Mouse (Mus musculus): ENCODE measurements around the gene Cdkn2c. TPM values are rescaled to one million over a fixed set of nuclear protein-coding genes. Genes with fewer than 3 reads are reported as not detected.

Cdkn2c gene
- total RNA-seq, 2 experiments from 2014 or later = 2.6 to 3.2 TPM

GRCm38 (mm10) chr4:109657851-109658500 is 9.0 kb downstream of the Cdkn2c start:
- DNase-seq (ENCODE audit: low spot score in 2 of 2) = no peak

DNA sequence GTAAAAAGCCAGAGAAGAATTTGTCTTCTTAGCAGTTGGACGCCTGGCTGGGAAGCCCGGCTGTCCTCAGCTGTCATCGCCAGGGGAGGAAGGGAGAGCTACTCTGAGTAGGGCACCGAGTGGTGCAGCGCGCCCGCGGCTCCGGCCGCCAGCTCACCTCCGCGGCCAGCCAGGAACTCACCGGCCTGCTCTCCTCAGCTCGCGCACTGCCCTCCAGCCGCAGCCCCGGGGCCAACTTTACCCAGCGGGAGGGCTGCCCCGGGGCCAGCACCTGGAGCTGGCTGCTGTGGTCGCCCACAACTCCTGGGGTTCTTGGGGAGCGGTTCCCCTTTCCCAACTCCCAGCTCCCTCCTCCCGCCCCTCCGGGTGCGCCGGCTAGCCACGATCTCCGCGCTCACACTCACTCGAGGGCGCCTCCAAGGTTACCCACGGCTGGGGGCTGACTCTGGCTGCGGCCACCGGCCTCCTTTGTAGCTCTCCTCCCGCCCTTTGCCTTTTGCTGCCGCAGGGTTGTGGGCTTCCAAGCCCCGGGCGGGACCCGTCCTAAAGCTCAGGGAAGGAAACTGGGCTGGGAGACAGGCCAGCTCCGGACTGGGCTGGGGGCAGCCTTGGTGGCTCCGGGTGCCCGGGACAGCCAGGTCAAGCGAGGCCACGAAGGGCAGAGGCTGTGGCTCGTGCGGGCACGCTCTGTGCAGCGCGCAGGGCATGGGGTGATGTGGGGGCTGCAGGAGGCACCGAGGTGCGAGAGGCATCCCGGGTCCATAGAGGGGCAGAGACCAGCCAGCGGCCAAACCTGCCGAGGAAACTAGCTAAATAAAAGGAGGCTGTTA is 9.8 kb downstream of the Cdkn2c start:
- DNase-seq (ENCODE audit: low spot score in 2 of 2) = peak in 1 of 2 experiments; percentile 19

GRCm38 (mm10) chr4:109656301-109656700 is 10.7 kb downstream of the Cdkn2c start:
- DNase-seq (ENCODE audit: low spot score in 2 of 2) = no peak

GRCm38 (mm10) chr4:109655738-109656137 is 11.3 kb downstream of the Cdkn2c start:
- no peak for DNase-seq (ENCODE audit: low spot score in 2 of 2)

DNA sequence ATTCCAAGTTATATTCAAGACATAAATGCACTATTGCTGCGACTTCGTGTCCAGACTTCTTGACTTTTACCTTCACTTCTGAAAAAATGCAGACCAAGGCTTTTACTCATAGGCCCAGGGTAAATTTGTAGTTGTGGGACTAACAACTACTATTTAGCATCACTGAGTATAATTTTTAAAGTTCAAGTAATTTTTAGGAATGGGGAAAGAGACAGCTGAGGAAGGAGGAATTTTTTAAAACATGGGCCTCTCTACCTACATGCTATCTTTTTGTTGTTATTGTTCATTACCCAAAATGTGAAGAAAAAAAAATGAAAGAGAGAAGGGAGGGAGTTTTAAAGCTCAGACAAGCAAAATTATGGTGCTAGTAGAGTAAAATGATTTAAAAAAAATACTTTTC is 12.3 kb downstream of the Cdkn2c start:
- no peak for DNase-seq (ENCODE audit: low spot score in 2 of 2)

DNA sequence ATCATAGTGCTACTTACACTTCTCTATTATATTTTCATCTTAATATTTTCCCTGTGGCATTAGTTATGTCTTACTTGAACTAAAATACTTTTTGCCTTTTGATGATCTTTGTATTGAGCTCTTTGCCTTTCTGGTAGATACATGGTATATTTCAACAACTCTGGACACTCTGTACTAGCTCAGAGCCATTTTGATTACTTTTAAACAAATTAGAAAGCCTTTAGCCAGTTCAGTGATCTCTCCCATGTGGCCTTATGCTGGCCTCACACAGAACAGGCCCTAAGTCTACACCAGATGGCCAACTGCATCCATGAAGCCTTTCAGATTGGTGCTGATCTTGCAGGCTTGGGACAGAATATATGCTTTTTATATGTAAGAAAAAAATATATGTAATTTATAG is 13.7 kb downstream of the Cdkn2c start:
- DNase-seq (ENCODE audit: low spot score in 2 of 2) = no peak

DNA sequence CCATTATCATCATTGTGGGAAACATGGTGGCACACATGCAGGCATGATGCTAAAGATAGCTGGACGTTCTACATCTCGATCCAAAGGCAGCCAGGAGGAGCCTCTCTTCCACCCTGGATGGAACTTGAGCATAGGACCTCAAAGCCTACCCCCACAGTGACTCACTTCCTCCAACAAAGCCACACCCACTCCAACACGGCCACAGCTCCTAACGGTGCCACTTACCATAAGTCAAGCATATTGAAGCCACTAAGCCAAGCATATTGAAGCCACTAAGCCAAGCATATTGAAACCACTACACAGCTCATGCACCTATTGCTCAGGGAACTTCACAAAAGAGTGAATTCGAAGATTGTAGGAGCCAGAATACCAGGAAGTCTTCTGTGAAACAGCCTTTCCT is 17.7 kb downstream of the Cdkn2c start:
- no peak for DNase-seq (ENCODE audit: low spot score in 2 of 2)

GRCm38 (mm10) chr4:109647281-109647680 is 19.7 kb downstream of the Cdkn2c start:
- DNase-seq (ENCODE audit: low spot score in 2 of 2) = no peak

DNA sequence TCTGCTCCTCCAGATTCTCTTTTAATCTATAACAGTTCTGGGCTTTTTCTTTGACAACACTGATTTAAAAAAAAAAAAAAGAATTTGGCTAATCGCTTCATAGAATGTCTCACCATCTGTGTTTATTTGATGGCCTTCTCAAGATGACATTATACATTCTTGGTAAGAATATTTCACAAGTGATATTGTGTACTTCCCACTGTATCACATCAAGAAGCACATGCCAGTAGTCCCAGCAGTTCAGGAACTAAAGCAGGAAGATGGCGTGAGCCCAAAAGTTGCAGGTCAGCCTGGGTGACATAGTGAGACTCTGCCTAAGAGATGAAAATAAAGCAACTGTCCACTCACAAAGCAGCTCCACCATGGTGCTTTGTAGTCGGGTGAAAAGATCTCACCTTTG is 25.5 kb downstream of the Cdkn2c start:
- DNase-seq (ENCODE audit: low spot score in 2 of 2) = no peak

- no peak for DNase-seq (ENCODE audit: low spot score in 2 of 2)
Measured at GRCm38 (mm10) chr4:109640141-109640540, 26.8 kb downstream of the Cdkn2c start.

DNA sequence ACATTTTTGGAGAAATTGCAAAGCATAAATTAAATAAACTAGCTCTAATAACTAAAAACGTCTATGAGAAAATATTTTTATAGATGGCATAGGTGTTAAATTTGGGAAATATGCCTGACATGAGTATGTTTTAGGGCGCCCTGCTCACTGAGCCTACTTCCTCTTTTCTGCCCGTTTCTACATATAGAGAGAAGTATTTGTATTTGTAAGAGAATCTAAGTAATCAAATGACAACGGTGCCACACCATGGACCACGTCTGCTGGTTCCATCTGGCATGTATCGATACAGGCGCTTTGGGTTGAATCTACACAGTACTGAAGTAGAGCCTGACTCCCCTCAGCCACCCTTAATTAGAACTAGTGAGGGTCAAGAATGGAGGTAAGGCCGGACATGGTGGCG is 27.6 kb downstream of the Cdkn2c start:
- DNase-seq (ENCODE audit: low spot score in 2 of 2) = no peak

DNA sequence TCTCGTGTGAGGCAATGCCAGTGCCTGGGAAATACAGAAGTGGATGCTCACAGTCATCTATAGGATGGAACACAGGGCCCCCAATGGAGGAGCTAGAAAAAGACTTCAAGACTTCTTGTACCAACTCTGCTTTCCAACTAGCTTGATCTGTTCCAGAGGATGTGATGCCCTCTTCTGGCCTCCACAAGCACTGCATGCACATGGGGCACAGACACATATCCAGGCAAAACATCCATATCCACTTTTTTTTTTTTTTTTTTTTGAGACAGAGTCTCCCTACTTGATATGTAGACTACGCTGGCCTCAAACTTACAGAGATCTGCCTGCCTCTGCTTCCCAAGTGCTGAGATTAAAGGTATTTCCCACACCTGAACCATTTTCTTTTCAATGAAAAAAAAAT is 32.0 kb downstream of the Cdkn2c start:
- no peak for DNase-seq (ENCODE audit: low spot score in 2 of 2)

DNA sequence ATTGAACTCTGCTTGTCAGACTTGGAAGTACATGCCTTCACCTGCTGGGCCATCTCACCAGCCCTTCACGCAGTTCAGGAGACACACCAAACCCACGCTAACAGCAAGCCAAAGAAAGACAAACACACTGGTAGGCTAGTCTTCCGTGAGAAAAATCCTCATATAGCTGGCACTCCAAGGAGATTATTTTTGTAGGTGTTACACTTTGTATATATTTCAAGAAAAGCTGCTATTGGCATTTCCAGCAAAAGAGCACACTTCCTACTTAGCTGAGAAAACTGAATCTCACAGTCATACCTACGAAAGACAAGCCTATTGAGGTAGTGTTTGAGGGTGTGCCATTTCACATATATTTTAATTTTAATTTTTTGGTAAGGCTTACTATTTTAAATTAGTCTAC is 36.0 kb downstream of the Cdkn2c start:
- DNase-seq (ENCODE audit: low spot score in 2 of 2) = no peak

- DNase-seq (ENCODE audit: low spot score in 2 of 2) = no peak
Measured at GRCm38 (mm10) chr4:109630215-109630614, 36.8 kb downstream of the Cdkn2c start.

- DNase-seq (ENCODE audit: low spot score in 2 of 2) = no peak
Measured at GRCm38 (mm10) chr4:109612596-109612995, 54.4 kb downstream of the Cdkn2c start.

Other genes starting within 250 kb of the Cdkn2c start
- gene Rnf11, start 182.5 kb downstream of the Cdkn2c start, total RNA-seq (2021) = 100 to 1,000 TPM; 222 to 227 TPM
- not detected for gene 4930522H14Rik, start 135.9 kb downstream of the Cdkn2c start, total RNA-seq (2021)
- gene Faf1, start 9.4 kb upstream of the Cdkn2c start, total RNA-seq (2021) = 10 to 100 TPM; 24.6 to 25.8 TPM